ENCODE assay signal across 21 mouse cellular contexts in the genomic region with DNA sequence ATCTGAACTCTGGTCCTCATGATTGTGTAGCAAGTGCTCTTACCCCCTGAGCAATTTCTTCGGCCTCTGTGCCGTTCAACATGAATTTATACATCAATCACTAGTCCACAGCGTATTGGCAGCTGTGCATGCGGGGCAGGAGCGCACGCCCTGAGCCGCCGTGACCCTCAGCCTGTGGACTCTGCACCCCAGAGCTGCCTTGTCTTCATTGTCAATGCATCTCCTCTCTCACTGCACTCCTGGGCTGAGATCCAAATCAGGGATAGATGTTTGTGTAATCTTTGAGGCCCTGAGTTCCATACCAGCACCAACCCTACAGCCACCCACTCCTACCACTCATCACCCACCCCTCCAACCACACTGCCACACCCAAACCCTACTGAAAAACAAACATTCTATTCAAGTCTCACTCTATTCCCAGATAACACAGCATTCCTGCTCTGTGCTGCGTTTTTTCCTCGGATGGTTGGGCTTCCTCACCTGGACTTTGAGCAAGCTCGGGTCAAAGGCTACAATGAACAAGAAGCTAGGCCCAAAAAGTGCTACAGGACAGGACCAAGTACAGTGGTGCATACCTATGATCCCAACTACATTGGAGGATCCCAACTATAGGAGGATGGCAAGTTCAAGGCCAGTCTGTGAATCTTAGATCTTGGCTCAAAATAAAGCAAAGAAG. TPM values are rescaled to one million over a fixed set of nuclear protein-coding genes. Genes with fewer than 3 reads are reported as not detected.
A peak's percentile ranks its signal among the peaks of the same experiment; 100 is the strongest.
DNase-seq lines count a peak whose midpoint lies in the region; ATAC-seq and TF ChIP-seq lines count a peak whose summit lies in the region.
"Had no signal": no experiment of that assay in that cellular context is flagged by ENCODE, and none has a peak within 500 bp of the region (broad histone marks: within the 10 kb centered on the region; RNA-seq: fewer than 3 reads in every experiment).

No protein-coding gene starts in this region.

- no peak for ATAC-seq in liver, embryonic 12.5 days
- peak; percentile 47; the same call in 1 of the 2 replicates for ATAC-seq in intestine, embryonic 14.5 days (replicated peaks; ENCODE audit: low FRiP score, low TSS enrichment, low read depth)
- ATAC-seq in intestine, postnatal 0 days, result peak; percentile 70
- peak; percentile 65; the same call in 1 of the 2 replicates for ATAC-seq in liver, embryonic 16.5 days (ENCODE audit: low read depth)
- no peak for ATAC-seq in forebrain, embryonic 15.5 days (replicated peaks)
- ATAC-seq: midbrain, embryonic 15.5 days had no signal

- H3K4me1 ChIP-seq in liver, adult 2 months (ENCODE audit: control insufficient read depth, insufficient read depth, low read length), result no peaks in the 10 kb centered on the region
- H3K4me1 ChIP-seq in liver, embryonic 12.5 days, result 0 out of 2 replicates have a peak, but pooled peaks cover 4% of the 10 kb centered on the region
- no peaks in the 10 kb centered on the region for H3K4me1 ChIP-seq in intestine, embryonic 14.5 days (replicated peaks; ENCODE audit: control insufficient read depth, insufficient read depth, low read length)
- H3K4me1 ChIP-seq in intestine, postnatal 0 days (replicated peaks; ENCODE audit: control insufficient read depth, insufficient read depth, low read length), result no peaks in the 10 kb centered on the region
- H3K4me1 ChIP-seq in liver, embryonic 16.5 days (ENCODE audit: control insufficient read depth, low read depth, low read length), result no peaks in the 10 kb centered on the region
- no peaks in the 10 kb centered on the region for H3K4me1 ChIP-seq in forebrain, embryonic 15.5 days
- H3K4me1 ChIP-seq: heart, embryonic 15.5 days; hindbrain, embryonic 13.5 days; limb, embryonic 12.5 days; midbrain, embryonic 15.5 days; neural tube, embryonic 13.5 days had no signal

- peak; percentile 43 for DNase-seq in liver, adult 2 months (ENCODE audit: extremely low read depth, low read depth, low spot score)
- DNase-seq in intestine, embryonic 14.5 days (ENCODE audit: low spot score), result no peak
- no peak for DNase-seq in thymus, postnatal 10 days (ENCODE audit: low spot score in 2 of 2)
- DNase-seq: cerebellum, adult 11 months; cerebellum, postnatal 10 days; heart, postnatal 36 days; lung, adult 2 months; retina, postnatal 1 day; right cerebral cortex, postnatal 25 days; thymus, adult 18-20 months; thymus, postnatal 4 days had no signal

- H3K27me3 ChIP-seq in liver, adult 2 months (ENCODE audit: control insufficient read depth, insufficient read depth, low read length), result no peaks in the 10 kb centered on the region
- no peaks in the 10 kb centered on the region for H3K27me3 ChIP-seq in liver, embryonic 12.5 days (replicated peaks)
- no peaks in the 10 kb centered on the region for H3K27me3 ChIP-seq in intestine, embryonic 14.5 days (replicated peaks; ENCODE audit: control insufficient read depth, insufficient read depth, low read length)
- H3K27me3 ChIP-seq in intestine, postnatal 0 days (replicated peaks; ENCODE audit: control insufficient read depth, insufficient read depth, low read length), result no peaks in the 10 kb centered on the region
- H3K27me3 ChIP-seq in liver, embryonic 16.5 days (ENCODE audit: control insufficient read depth, insufficient read depth, low read depth, low read length), result no peaks in the 10 kb centered on the region
- H3K27me3 ChIP-seq in forebrain, embryonic 15.5 days, result no peaks in the 10 kb centered on the region
- H3K27me3 ChIP-seq: heart, embryonic 15.5 days; hindbrain, embryonic 13.5 days; limb, embryonic 12.5 days; midbrain, embryonic 15.5 days; neural tube, embryonic 13.5 days had no signal

- no peak for TF ChIP-seq POLR2A in liver, adult 2 months (IDR thresholded peaks at IDR 0.05; ENCODE audit: extremely low read depth, insufficient read depth, low read length)

- peaks cover 60% of the 10 kb centered on the region for H3K36me3 ChIP-seq in liver, adult 2 months (ENCODE audit: control insufficient read depth, insufficient read depth, low read length)
- peaks cover 97% of the 10 kb centered on the region for H3K36me3 ChIP-seq in liver, embryonic 12.5 days
- peaks cover 93% of the 10 kb centered on the region for H3K36me3 ChIP-seq in intestine, embryonic 14.5 days (ENCODE audit: control insufficient read depth, insufficient read depth, low read length)
- peaks cover 87% of the 10 kb centered on the region for H3K36me3 ChIP-seq in intestine, postnatal 0 days (ENCODE audit: control insufficient read depth, insufficient read depth)
- H3K36me3 ChIP-seq in liver, embryonic 16.5 days (ENCODE audit: control insufficient read depth, insufficient read depth), result peaks cover 19% of the 10 kb centered on the region
- peaks cover 90% of the 10 kb centered on the region for H3K36me3 ChIP-seq in forebrain, embryonic 15.5 days

- no peak overlapping the region for H3K27ac ChIP-seq in liver, adult 2 months (replicated peaks; ENCODE audit: insufficient read depth, low read depth, low read length)
- no peak overlapping the region for H3K27ac ChIP-seq in liver, embryonic 12.5 days
- H3K27ac ChIP-seq in intestine, embryonic 14.5 days (ENCODE audit: low read depth), result no peak overlapping the region
- H3K27ac ChIP-seq in intestine, postnatal 0 days (ENCODE audit: low read depth, low read length), result 0 out of 2 replicates have a peak overlapping the region, but pooled peaks have one; percentile 21
- H3K27ac ChIP-seq in liver, embryonic 16.5 days (ENCODE audit: low read length), result no peak overlapping the region
- no peak overlapping the region for H3K27ac ChIP-seq in forebrain, embryonic 15.5 days (replicated peaks)
- H3K27ac ChIP-seq: heart, embryonic 15.5 days; hindbrain, embryonic 13.5 days; limb, embryonic 12.5 days; midbrain, embryonic 15.5 days; neural tube, embryonic 13.5 days had no signal

- H3K9ac ChIP-seq in liver, adult 2 months (ENCODE audit: low read depth, low read length), result no peak overlapping the region
- H3K9ac ChIP-seq in liver, embryonic 12.5 days, result no peak overlapping the region
- no peak overlapping the region for H3K9ac ChIP-seq in intestine, embryonic 14.5 days (ENCODE audit: low read length)
- H3K9ac ChIP-seq in intestine, postnatal 0 days (ENCODE audit: low read depth, low read length), result no peak overlapping the region
- H3K9ac ChIP-seq in liver, embryonic 16.5 days (ENCODE audit: low read depth, low read length), result no peak overlapping the region
- H3K9ac ChIP-seq in forebrain, embryonic 15.5 days (replicated peaks), result no peak overlapping the region
- H3K9ac ChIP-seq: heart, embryonic 15.5 days; hindbrain, embryonic 13.5 days; limb, embryonic 12.5 days; midbrain, embryonic 15.5 days; neural tube, embryonic 13.5 days had no signal

- H3K4me2 ChIP-seq in liver, embryonic 12.5 days, result no peak overlapping the region
- no peak overlapping the region for H3K4me2 ChIP-seq in intestine, embryonic 14.5 days (ENCODE audit: low read length)
- no peak overlapping the region for H3K4me2 ChIP-seq in intestine, postnatal 0 days (replicated peaks; ENCODE audit: low read depth)
- no peak overlapping the region for H3K4me2 ChIP-seq in liver, embryonic 16.5 days (ENCODE audit: low read depth, low read length)
- no peak overlapping the region for H3K4me2 ChIP-seq in forebrain, embryonic 15.5 days (replicated peaks)
- H3K4me2 ChIP-seq: heart, embryonic 15.5 days; hindbrain, embryonic 13.5 days; limb, embryonic 12.5 days; midbrain, embryonic 15.5 days; neural tube, embryonic 13.5 days had no signal

- no peak overlapping the region for H3K4me3 ChIP-seq in liver, adult 2 months (ENCODE audit: insufficient read depth, low read depth, low read length)
- no peak overlapping the region for H3K4me3 ChIP-seq in liver, embryonic 12.5 days
- H3K4me3 ChIP-seq in intestine, embryonic 14.5 days (ENCODE audit: low read depth, low read length), result no peak overlapping the region
- H3K4me3 ChIP-seq in intestine, postnatal 0 days (ENCODE audit: low read depth, low read length), result no peak overlapping the region
- no peak overlapping the region for H3K4me3 ChIP-seq in liver, embryonic 16.5 days (ENCODE audit: low read depth, low read length)
- H3K4me3 ChIP-seq in forebrain, embryonic 15.5 days, result no peak overlapping the region
- H3K4me3 ChIP-seq: heart, embryonic 15.5 days; hindbrain, embryonic 13.5 days; limb, embryonic 12.5 days; midbrain, embryonic 15.5 days; myocyte; neural tube, embryonic 13.5 days had no signal

- TF ChIP-seq CTCF in liver, adult 2 months (IDR thresholded peaks at IDR 0.05; ENCODE audit: low read depth, low read length), result no peak
- TF ChIP-seq CTCF in intestine, postnatal 0 days (IDR thresholded peaks at IDR 0.05; ENCODE audit: low read depth), result no peak

- no peaks in the 10 kb centered on the region for H3K9me3 ChIP-seq in liver, embryonic 12.5 days (replicated peaks)
- H3K9me3 ChIP-seq in intestine, embryonic 14.5 days (ENCODE audit: control insufficient read depth, low read length), result no peaks in the 10 kb centered on the region
- H3K9me3 ChIP-seq in intestine, postnatal 0 days (ENCODE audit: control insufficient read depth), result no peaks in the 10 kb centered on the region
- H3K9me3 ChIP-seq in liver, embryonic 16.5 days (replicated peaks; ENCODE audit: control insufficient read depth, low read length), result no peaks in the 10 kb centered on the region
- H3K9me3 ChIP-seq in forebrain, embryonic 15.5 days, result no peaks in the 10 kb centered on the region
- H3K9me3 ChIP-seq: heart, embryonic 15.5 days; hindbrain, embryonic 13.5 days; limb, embryonic 12.5 days; midbrain, embryonic 15.5 days; neural tube, embryonic 13.5 days had no signal

- H3K79me2 ChIP-seq in liver, adult 2 months (ENCODE audit: control insufficient read depth, insufficient read depth, low read length), result no peaks in the 10 kb centered on the region

- 42% methylated on average over 11 of the region's 11 CpGs for WGBS in liver, adult 2 months
- 78% methylated on average over 11 of the region's 11 CpGs for WGBS in liver, embryonic 12.5 days (ENCODE audit: insufficient replicate concordance)
- 90% methylated on average over 11 of the region's 11 CpGs for WGBS in intestine, embryonic 14.5 days
- WGBS in intestine, postnatal 0 days, result 51% methylated on average over 11 of the region's 11 CpGs
- WGBS in liver, embryonic 16.5 days (ENCODE audit: insufficient replicate concordance), result 74% methylated on average over 11 of the region's 11 CpGs
- WGBS in forebrain, embryonic 15.5 days, result 95% methylated on average over 11 of the region's 11 CpGs

RNA-seq across cellular contexts. Expression of a gene that starts 16.5 kb away (rescaled TPM):
- total RNA-seq in liver, adult 2 months (2014; rRNA removed), result 6.8 and 8.1 TPM in 2 replicates
- polyA plus RNA-seq in liver, adult 2 months (2012; rRNA removed), result 3.4 and 4.5 TPM in 2 replicates
- 6.9 and 8.6 TPM in 2 replicates for polyA plus RNA-seq in liver, embryonic 12.5 days (2016; fragmentation: Nextera tagmentation; extraction: Ambion mirVana)
- 13.7 and 14.4 TPM in 2 replicates for polyA plus RNA-seq in intestine, embryonic 14.5 days (2014; fragmentation: Nextera tagmentation; extraction: Ambion mirVana)
- polyA plus RNA-seq in intestine, postnatal 0 days (2015; fragmentation: Nextera tagmentation; extraction: Ambion mirVana), result 7.8 and 8.6 TPM in 2 replicates
- 4.4 and 4.7 TPM in 2 replicates for polyA plus RNA-seq in liver, embryonic 16.5 days (2015; fragmentation: Nextera tagmentation; extraction: Ambion mirVana)
- 16.5 and 16.6 TPM in 2 replicates for polyA plus RNA-seq in forebrain, embryonic 15.5 days (2015; fragmentation: Nextera tagmentation; extraction: Ambion mirVana)

RNA-seq across cellular contexts. Expression of a gene that starts 33.0 kb away (rescaled TPM):
- total RNA-seq in liver, adult 2 months (2014; rRNA removed), result 89.4 and 104 TPM in 2 replicates
- 42.8 and 47.3 TPM in 2 replicates for polyA plus RNA-seq in liver, adult 2 months (2012; rRNA removed)
- polyA plus RNA-seq in liver, embryonic 12.5 days (2016; fragmentation: Nextera tagmentation; extraction: Ambion mirVana), result 212 and 224 TPM in 2 replicates
- 242 and 273 TPM in 2 replicates for polyA plus RNA-seq in intestine, embryonic 14.5 days (2014; fragmentation: Nextera tagmentation; extraction: Ambion mirVana)
- polyA plus RNA-seq in intestine, postnatal 0 days (2015; fragmentation: Nextera tagmentation; extraction: Ambion mirVana), result 154 and 155 TPM in 2 replicates
- 120 and 128 TPM in 2 replicates for polyA plus RNA-seq in liver, embryonic 16.5 days (2015; fragmentation: Nextera tagmentation; extraction: Ambion mirVana)
- 272 and 277 TPM in 2 replicates for polyA plus RNA-seq in forebrain, embryonic 15.5 days (2015; fragmentation: Nextera tagmentation; extraction: Ambion mirVana)

RNA-seq across cellular contexts. Expression of a gene that starts 56.2 kb away (rescaled TPM):
- 117 and 123 TPM in 2 replicates for total RNA-seq in liver, adult 2 months (2014; rRNA removed)
- 114 and 119 TPM in 2 replicates for polyA plus RNA-seq in liver, adult 2 months (2012; rRNA removed)
- 739 and 779 TPM in 2 replicates for polyA plus RNA-seq in liver, embryonic 12.5 days (2016; fragmentation: Nextera tagmentation; extraction: Ambion mirVana)
- 1,929 and 1,989 TPM in 2 replicates for polyA plus RNA-seq in intestine, embryonic 14.5 days (2014; fragmentation: Nextera tagmentation; extraction: Ambion mirVana)
- 3,331 and 3,461 TPM in 2 replicates for polyA plus RNA-seq in intestine, postnatal 0 days (2015; fragmentation: Nextera tagmentation; extraction: Ambion mirVana)
- polyA plus RNA-seq in liver, embryonic 16.5 days (2015; fragmentation: Nextera tagmentation; extraction: Ambion mirVana), result 413 and 426 TPM in 2 replicates
- polyA plus RNA-seq in forebrain, embryonic 15.5 days (2015; fragmentation: Nextera tagmentation; extraction: Ambion mirVana), result 2,112 and 2,174 TPM in 2 replicates

Comparison
In these comparisons a context has a peak if more than half of its experiments do, and no peak if none do; other contexts are left out.
1. ATAC-seq: peak in intestine, embryonic 14.5 days (single experiment), intestine, postnatal 0 days (single experiment) and liver, embryonic 16.5 days (single experiment); none in liver, embryonic 12.5 days (single experiment) and forebrain, embryonic 15.5 days (single experiment).